Mouse (Mus musculus): ENCODE results near the gene Fam114a1. TPM values are rescaled to one million over a fixed set of nuclear protein-coding genes. Genes with fewer than 3 reads are reported as not detected.
A peak's percentile ranks its signal among the peaks of the same experiment; 100 is the strongest.

The Fam114a1 gene
- total RNA-seq, 2 experiments from 2014 or later: 4.5 to 5.1 TPM

DNA sequence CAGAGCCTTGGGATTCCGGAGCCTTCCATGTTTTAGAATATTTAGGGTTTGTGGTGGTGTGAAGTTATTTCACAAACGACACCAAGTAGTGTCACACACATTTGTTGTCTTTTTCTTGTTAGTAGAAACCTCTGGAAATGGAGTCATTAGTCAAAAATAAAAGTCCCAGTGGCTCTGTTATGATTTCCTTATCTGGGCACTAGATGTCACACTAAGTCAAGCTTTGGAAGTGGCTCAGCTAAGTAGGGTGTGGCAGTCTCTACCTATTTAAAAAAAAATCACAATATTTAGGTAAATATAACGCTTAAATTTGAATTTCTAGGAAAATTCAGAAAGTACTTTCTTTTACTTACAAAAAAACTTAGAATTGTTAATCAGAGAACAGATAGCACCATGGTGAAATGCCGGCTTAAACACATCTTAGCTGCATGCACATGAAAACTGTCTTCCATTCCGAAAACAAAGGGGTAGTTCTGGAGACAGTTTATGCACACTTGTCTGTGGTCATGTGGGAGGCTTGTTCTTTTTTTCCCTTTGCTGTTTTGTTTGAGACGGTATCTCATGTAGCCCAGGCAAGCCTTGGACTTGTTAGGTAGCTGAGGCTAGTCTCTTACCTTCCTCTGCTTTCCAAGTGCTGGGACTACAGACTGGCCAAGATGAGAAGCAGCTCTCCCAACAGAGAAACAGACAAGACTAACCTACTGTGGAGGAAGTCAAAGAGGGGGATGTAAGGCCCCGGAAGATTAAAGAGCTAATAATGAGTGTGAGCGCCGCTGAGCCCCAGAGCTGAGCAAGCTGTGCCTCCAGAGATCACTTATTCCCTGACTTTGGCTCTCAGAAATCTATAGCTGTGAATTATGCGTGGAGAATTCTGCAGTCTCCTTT lies 33.3 kb downstream of the Fam114a1 start:
- intact Hi-C loops (cut with DNase I): loop anchor here (10.0 kb wide), 4 partner anchors 132 to 392 kb away; partner anchors contain the start of genes Lias and Rpl9
- no peak for DNase-seq

DNA sequence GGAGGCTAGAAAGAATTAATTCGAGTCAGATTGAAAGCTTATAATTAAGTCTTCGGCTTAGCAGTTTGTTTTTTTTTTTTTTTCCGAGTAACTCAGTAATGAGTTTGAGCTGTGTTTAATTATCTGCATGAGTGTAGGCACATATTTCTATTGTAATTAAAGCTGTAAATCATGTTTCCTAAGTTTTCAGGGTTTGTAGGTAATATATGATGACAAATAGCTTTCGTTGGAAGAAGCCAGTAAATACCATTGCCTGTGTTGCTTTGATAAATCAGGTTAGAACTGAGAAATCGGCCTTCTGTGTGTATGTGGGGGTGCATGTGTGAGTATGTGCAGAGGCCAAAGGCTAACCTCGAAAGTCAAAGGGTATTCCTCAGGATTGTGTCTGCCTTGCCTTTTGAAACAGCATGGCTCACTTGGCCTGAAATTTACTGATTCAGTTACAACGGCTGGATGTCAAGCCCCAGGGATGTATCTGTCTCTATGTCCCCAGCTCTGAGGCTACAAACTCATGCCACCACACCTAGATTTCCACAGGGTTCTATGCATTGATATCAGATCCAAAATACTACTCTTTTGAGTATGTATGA lies 34.2 kb downstream of the Fam114a1 start:
- no peak for DNase-seq
- intact Hi-C loops (cut with DNase I): loop anchor here (10.0 kb wide), 4 partner anchors 131 to 391 kb away; partner anchors contain the start of genes Lias and Rpl9

DNA sequence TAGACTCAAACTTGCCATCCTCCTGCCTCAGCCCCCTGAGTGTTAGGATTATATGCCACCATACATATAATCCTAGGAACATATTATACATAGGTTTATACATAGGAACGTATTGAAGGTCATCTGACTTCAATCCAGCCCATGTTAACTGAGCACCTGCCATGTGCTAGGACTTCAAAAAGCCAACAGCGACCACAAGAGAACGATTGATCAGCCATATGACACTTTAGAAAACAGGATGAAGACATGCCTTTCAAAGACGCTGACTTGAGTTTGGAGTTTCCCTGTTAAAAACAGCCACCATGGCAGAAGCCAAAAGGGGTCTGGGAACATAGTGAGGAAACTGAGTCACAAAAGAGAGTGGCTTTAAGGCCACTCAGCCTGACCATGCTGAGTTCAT lies 35.4 kb downstream of the Fam114a1 start:
- intact Hi-C loops (cut with DNase I): loop anchor here (10.0 kb wide), 4 partner anchors 130 to 390 kb away; partner anchors contain the start of genes Lias and Rpl9

DNA sequence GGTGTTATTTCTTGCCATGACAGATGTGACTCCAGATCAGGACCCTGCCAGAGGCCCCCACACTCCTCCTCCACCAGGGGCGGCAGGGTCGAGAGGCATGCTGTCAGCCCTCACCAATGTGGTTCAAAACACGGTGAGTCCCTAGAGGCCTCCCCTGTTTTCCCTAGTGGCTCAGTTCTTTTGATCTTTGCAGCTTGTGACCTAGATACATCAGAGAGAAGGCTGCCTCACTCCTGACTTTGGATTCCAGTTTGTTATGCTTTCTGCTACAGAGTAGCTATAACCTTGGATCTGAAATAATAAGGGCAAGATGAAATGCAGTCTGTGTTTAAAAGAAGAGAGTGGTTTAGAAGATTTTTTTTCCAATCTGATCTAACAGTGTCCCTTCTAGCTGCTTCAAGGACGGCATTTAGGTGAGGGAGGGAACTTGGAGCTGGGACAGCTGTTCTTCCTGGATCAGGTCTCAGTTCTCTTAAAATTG lies 36.2 kb downstream of the Fam114a1 start:
- peak; percentile 24 for DNase-seq
- intact Hi-C loops (cut with DNase I): loop anchor here (10.0 kb wide), 4 partner anchors 129 to 389 kb away; partner anchors contain the start of genes Lias and Rpl9

More for the DNA sequence above, 35.4 kb downstream of the Fam114a1 start:
- no peak for DNase-seq

DNA sequence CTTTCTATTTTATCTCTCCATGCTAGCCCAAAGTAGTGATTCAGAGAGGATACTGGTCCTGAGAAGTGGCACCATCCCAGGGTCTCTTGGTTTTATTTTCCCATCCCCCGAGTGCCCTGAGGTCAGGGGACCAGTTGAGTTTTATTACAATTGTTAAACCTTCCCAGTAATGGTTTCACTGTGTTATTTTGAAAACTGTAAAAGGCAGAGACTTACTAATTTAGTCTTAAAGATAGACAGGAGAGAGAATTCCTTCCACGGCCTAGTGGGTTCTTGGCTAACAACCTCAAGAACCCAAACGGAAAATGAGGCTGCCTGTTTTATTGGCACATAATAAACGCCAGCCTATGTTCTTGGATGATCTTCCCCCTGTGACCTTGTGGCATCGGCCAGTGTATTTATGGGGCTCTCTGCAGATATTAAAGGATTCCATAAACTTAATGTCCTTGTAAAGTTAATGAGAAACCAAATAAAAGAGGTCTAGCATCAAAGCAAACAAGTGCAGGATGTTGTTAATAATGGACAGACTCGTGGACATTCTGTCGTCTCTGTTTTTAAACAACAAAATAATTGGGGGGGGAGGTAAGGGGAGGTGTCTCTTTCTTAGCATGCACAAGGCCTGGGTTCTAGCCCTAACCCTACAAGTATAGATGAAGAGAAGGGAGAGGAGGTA lies 42.2 kb downstream of the Fam114a1 start:
- intact Hi-C loops (cut with DNase I): no loop called here
- DNase-seq: no peak

DNA sequence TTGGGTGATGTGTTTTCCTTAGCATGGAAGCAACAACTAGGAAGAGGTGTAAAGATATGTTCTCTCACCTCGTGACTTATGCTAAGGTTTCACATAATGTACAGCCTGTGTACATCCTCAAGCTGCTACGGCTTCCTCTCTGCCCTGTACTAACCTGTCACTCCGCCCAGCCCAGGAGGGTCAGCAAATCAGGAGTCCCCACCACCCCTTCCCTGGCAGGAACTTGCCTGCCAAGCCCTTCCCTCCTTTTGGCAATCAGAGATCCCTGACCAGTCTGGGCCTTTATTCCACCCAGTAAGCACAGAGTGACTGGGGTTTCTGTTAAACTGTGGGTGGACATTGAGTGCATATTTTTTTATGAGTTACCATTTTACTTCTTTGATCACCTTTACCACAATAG lies 45.6 kb downstream of the Fam114a1 start:
- intact Hi-C loops (cut with DNase I): no loop called here
- peak; percentile 61 for DNase-seq

DNA sequence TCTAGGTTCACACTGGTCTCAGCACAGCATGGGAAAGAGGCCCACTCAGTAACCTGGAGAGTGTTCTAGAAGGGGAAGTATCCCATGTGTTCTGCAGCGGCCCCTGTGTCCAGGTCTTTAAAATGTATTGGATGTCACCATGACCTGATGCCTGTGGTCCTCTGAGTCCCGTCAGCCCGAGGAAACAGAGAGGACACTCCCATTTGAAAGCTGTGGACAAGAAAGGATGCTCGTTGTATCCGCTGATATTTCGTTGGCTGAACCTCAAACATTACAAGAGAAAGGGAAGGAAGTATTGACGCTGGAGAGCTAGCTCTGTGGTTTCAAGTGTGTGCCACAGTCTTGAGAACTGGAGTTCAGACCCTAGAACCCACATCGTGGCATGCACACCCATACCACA lies 49.2 kb downstream of the Fam114a1 start:
- intact Hi-C loops (cut with DNase I): no loop called here
- no peak for DNase-seq

DNA sequence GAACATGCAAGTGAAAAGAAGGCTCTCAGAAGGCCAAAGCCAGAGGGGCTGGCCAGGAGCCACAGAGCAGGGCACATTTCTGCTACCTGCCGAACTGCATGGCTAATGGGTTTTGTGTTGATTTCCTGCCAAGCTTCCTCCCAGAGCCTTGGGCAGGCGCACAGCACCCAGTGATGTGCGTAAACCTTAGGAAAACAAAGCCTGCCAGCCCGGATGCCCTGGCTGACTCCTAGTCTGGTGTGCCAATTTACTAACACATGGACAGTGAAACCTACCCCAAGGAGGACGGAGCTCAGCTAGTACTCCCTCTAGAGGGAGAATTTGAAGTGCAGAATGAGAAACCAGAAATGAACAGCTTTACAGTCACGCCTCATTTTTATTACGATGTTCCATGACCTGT lies 50.0 kb downstream of the Fam114a1 start:
- DNase-seq: peak; percentile 85
- intact Hi-C loops (cut with DNase I): no loop called here

DNA sequence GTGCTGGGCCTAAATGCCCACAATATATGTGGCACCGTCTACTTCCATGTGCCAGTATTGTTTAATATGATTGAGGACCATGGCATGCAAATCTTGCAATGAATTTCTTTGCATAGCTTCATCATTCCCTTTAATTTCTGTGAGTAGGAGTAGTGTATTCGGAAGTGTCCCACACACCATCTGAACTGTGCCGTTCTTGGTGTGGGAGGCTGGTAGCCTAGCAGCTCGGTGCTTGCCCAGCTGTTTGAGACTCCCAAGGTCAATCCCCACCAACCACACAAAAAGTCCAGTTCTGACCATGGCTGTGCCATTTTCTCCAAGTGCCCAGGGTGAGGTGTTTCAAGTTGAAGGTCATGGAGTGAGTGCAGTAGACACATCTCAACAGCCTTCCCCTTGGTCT lies 52.1 kb downstream of the Fam114a1 start:
- intact Hi-C loops (cut with DNase I): no loop called here
- DNase-seq: no peak

DNA sequence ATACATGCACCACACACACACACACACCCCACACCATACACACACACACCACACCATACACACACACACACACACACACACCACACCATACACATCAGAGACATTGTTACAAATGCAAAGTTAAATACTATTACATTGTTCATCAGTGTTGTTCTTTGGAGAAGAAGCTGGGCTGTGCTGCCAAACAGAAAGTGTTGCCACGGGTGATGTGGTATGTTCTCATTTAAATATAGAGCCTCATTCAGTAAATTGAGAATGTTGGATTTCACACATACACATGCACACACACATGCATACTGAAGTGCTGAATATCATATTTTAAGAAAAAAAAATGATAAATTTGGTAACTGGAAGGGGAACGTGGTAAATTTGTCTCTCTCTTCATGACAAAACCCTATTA lies 54.8 kb downstream of the Fam114a1 start:
- no peak for DNase-seq
- intact Hi-C loops (cut with DNase I): no loop called here

DNA sequence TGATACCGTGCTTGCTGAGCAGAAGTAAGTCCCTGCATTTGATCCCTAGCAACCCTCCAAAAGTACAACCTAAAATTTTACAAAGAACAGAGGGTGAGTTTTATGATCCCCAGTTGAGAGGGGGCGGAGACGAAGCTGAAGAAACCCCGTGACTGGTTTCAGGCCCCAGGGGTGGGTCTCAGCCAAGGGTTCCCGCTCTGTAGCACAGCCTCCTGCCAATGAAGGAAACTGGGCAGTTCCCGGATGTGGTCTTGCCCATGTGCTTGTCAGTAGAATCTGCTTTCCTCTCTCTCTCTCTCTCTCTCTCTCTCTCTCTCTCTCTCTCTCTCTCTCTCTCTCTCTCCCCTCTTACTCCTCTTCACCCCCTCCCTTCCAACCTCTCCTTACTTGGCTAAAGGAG lies 56.0 kb downstream of the Fam114a1 start:
- intact Hi-C loops (cut with DNase I): no loop called here
- no peak for DNase-seq

DNA sequence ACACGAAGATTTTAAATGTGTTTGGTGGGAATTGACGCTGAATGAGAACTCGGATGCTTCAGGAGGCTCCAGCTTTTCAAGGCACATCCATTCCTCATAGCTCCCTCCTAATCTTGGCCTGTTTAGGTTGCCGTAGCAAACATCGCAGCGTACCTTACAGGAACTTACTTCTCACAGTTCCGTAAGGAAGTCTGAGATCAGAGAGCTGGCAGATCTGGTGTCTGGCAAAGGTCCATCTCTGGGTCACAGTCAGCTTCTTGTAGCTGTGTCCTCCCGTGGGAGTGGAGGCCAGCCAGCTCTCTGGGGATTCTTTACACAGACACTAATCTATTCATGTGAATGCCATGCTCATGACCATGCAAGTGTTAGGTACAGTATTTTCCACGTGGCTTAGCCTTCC lies 56.9 kb downstream of the Fam114a1 start:
- peak; percentile 27 for DNase-seq
- intact Hi-C loops (cut with DNase I): no loop called here

DNA sequence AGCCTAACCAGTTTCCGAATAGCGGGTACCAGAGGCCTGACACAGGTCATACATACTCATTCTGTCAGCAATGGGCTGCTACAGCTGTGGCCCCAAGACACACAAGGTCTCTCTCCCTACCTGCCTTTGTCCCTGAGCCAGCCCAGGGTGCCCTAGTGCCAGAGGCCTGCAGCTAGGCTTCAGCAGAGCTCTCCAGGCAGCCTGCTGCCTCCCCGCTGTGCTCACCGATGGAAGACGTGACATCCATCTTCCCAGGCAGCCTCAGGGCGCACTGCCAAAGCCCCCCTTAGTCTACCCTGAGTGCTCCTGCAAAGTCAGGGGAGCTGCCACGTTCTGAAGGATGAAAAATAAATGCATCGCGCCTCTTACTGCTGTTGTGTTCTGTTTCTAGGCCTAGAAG lies 58.1 kb downstream of the Fam114a1 start:
- intact Hi-C loops (cut with DNase I): no loop called here
- peak; percentile 26 for DNase-seq

DNA sequence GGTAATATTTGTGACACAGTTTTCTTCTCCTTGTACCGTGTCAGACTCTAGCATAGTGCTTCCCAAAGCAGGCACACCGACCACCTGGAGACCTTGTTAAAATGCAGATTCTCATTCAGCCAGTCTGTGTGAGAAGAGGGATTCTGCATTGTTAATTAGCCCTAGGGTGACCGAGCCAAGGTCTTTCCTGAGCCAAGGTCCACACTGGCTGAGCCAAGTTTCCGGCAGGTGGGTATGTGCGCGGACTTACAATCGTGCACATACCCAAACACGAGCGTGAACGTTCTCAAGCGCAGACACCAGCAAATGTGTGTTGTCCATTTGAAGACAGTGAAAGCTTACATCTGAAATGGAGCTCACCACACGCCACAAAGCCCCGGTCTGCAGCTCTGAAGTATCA lies 66.7 kb downstream of the Fam114a1 start:
- intact Hi-C loops (cut with DNase I): no loop called here
- DNase-seq: peak; percentile 59

DNA sequence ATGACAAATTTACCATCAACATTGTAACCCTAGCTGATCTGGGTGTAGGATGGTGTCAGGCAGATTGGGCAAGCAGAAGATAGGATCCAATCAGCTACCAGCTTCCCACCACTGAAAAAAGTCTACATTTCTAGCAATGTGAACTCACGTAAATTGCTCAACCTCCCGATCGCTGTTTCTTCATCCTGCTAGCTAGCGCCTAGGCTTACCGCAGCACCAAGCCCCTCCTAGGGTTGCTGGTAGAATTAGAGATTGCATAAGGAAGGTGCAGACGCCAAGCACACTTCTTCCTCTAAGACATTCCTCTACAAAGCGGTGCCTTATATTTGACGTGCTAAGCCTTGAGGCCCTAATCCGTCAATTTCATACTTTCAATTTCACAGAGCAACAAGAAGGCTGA lies 68.4 kb downstream of the Fam114a1 start:
- no peak for DNase-seq
- intact Hi-C loops (cut with DNase I): no loop called here

DNA sequence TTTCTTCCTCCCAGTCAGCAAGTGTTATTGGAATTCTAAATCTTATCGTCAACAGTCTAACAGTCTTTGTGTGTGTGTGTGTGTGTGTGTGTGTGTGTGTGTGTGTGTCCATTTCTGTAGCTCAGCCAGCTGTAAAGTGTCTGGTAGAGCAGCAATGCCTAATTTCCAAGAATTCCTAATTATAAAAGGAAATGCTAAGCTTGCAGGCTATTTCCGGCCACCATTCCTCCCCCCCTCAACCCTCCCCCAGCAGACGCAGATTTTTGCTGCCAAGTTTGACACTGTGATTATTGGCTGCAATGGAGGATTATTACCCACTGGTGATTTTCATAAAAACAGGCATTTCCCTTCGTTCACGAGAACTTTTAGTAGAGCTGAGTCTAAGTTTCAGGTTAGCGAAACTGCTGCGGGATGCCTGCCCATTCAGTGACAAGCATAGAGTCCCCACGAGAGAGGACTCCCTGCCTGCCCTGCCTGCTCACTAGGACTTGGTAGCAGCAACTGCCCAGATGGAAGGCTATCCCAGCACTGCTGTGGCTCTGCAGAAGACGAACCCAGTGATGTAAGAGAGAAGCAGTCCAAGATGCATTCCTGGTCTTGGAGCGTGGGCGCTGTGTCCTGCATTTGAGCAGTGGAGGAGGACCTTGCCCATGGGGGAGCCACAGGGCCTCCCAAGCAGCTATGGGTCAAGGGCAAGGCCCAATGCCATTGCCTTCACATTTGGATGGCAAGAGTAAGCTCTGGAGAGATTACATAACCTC lies 69.1 kb downstream of the Fam114a1 start:
- DNase-seq: no peak
- intact Hi-C loops (cut with DNase I): no loop called here

DNA sequence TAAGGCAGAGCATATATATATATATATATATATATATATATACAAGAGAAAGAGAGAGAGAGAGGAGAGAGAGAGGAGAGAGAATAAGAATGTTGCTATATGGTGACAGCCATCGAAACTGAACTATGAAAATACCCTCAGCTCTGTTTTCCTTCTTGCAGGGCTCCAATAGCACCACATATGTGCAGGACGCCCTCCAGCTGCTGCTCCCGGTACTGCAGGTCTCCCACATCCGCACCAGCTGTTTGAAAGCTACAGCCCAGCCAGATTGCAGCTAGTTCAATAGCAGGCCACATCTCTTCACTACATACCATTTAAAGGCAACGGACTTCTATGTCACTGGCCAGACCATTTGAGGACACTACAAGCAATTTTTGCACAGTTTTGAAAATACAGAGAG lies 70.6 kb downstream of the Fam114a1 start:
- DNase-seq: no peak

DNA sequence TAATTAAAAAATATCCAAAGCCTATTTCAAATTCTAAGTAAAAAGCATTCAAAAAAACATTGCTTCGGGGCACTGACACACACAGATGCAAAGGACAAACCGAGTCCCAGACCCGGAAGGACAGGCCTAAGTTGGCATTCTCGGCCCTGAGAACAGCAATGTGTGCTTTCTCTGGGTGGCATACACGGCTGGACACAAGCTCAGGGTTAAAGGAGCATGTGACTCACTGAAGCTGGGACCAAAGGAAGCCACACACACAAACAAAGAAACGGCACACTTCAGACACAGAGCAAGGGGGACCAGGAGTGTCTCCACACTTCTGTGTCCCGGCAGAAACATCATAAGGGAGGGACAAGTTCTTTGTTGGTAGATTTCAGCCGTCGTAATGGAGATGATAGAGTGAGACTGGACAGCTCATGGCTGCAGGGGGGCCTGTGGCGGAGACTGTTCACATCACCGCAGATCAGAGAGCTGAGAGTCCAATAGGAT lies 73.6 kb downstream of the Fam114a1 start:
- intact Hi-C loops (cut with DNase I): no loop called here
- DNase-seq: no peak

More for the DNA sequence above, 70.6 kb downstream of the Fam114a1 start:
- intact Hi-C loops (cut with DNase I): no loop called here

DNA sequence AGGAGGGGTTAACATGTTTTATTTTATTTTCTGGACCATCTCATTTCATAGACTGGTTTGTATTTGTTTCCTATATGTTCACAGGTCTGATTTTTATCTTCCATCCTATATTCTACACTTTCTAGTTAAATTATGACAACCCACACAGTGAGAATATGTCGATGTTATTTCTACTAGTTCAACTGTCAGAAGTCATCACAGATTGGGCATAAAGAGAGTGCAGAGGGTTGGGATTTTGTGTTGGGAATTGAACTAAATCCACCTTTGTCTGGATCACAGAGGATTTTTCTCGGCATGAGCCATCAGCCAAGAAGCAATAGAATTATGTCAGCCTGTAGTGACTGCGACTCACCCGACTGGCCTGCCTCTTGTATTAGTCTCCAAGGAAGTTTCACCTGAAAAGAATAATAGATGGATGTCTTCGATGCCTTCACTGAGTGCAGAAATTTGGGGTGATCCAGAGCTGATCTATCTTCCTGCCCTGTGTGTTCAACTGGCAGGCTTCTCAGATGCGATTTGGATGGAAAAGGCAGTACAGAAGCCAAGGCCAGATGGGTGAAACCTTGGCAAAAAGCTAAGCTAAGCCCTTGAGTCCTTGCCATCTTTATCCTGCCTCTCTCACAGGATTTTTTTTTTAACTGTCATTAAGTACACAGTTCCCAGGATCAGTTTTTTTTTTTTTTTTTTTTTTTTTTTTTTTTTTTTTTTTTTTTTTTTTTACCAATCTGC lies 75.9 kb downstream of the Fam114a1 start:
- DNase-seq: peak; percentile 65

More for the DNA sequence above, 75.9 kb downstream of the Fam114a1 start:
- intact Hi-C loops (cut with DNase I): no loop called here

Measured in left cerebral cortex, postnatal 4 days (tissue).